Mouse (Mus musculus) urinary bladder, adult 2 months (tissue): ENCODE results near the gene Olfr628. TPM values are rescaled to one million over a fixed set of nuclear protein-coding genes. Genes with fewer than 3 reads are reported as not detected.
"Not testable (repeated sequence)": the region's sequence is repeated elsewhere in the genome, so short reads cannot be mapped to it uniquely, and the experiment has no call there.

Experiments
- DNase-seq: peaks from one replicate; pipeline ENCODE4 v3.0.0; 2022; ENCODE audit warnings: low spot score
- polyA plus RNA-seq: library from polyadenylated mRNA; depleted of rRNA; stranded (reverse); fragments of >200 nt; gene quantifications from 2 replicates; pipeline ENCODE4 v1.2.3, GENCODE M21; 2012; rRNA removed

The Olfr628 gene
- not detected in 2 replicates for polyA plus RNA-seq

DNA sequence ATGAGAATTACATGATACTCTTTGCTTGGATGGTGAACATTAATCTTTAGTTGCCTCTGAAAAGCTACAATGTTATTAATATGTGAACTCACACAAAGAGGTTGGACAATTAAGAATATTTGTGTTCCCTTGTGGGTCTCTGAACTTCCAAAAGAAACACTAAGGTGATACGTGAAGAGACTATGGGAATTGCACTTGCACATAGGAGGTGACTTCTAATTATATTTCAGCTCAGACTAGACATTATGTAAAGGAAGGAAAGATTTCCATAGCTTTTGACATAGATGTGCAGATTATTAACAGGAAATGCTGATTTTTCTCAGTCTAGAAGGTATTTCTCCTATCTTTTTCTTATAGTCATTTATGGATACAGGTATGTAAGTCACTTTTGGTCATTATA, at the start of gene Olfr628:
Olfr628 (plus strand) TSS at position 301 of the 400 bp plus-strand sequence.
- no peak for DNase-seq

DNA sequence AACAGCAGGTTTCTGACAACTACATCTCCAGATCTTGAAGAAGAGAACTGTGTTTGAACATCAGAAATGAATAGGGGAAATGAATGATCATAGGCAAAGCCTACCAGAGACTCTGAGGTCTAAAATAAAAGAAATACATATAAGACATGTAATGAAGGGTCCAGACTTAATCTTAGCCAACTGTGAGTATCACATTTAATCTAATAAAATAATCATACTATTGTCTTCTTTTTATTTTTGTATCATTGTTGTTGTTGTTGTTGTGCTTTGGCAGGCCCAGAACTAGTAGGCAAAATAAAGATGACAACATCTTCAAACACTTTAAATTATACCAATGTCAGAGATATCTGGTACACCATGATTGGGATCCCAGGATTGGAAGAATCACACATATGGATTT, 47.8 kb upstream of the Olfr628 start, which contains the start of gene Olfr625-ps1:
Olfr625-ps1 (plus strand) TSS at position 301 of the 400 bp plus-strand sequence.
- no peak for DNase-seq

DNA sequence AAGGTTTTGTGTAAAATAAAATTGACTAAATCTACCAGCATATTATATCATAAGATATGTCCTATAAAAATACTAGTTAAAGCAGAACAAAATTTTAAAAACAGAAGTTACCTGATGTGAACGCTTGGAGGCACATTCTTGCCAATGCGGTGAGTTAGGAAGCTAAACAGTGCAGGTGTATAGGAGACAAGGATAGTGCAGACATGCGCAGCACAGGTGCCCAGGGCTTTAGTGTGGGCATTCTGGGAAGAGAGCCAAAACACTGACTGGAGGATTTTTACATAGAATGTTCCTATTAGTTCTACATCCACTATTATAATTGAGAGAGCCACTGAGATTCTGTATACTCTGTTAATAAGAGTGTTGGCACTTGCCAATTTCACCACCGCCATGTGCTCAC, 30.7 kb upstream of the Olfr628 start:
- DNase-seq: no peak

DNA sequence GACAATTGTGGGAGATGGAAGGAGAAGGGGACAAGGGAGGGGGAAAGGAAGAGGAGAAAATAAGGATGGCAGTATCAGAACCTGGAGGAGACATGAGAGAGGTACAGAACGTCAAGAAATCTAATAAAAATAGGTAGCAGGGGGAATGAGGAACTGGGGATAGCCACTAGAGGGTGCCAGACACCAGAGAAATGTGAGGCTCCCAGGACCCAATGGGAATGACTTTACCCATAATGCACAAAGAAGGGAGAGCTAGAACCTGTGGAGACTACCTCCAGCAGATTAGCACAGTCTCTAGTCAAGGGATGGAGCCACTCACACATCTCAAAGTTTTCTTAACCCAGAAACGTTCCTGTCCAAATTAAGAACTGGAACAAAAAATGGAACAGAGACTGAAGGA, 18.1 kb upstream of the Olfr628 start:
- DNase-seq: no peak

DNA sequence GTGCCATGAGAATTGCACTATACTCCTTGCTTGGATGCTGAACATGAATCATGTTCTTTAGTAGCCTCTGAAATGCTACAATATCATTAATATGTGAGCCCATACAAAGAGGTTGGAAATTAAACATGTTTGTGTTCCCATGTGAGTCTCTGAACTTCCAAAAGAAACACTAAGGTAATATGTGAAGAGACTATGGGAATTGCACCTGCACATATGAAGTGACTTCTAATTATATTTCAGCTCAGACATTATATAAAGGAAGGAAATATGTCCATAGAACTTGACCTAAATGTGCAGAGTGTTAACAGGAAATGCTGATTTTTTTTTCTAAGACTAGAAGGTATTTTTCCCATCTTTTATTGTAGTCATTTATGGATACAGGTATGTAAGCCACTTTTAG, 15.8 kb upstream of the Olfr628 start, which contains the start of gene Olfr243:
Olfr243 (plus strand) TSS at position 301 of the 400 bp plus-strand sequence.
- no peak for DNase-seq

DNA sequence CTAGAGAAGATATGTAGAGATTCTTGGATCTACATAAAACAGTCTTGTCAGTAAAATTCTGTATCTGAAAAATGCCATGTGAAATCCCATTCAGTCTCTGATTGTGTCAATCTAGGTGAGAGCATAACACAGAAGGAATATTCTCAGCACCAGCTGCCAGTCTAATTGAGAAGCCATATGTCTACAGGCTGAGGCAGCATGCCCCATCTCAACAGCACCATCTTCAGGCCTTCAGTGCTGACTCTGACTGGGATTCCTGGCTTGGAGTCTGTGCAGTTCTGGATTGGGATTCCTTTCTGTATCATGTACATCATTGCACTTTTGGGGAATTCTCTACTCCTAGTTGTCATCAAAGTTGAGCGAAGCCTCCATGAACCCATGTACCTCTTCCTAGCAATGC, 13.8 kb upstream of the Olfr628 start:
- not testable (repeated sequence) for DNase-seq

DNA sequence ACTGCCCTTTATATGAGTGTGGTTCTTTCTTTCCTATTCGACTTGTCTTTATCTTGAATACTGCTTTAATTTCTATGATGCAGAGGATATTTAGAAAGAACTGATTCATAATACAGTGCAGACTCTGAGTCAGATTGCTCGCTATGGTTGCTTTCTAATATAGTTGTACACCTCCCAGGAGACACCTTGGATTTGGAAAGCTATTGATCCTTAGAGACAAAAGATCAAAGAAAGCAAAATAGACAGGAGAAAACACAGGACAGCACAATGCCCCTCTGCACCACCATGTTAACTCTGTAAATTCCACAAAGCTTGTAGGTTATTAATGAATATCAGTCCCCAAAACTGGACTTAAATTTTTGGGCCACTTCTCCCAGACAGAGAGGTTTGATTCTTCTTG, 14.7 kb downstream of the Olfr628 start, which contains the start of gene Olfr629:
Olfr629 (minus strand) TSS at position 101 of the 400 bp plus-strand sequence.
- DNase-seq: no peak

DNA sequence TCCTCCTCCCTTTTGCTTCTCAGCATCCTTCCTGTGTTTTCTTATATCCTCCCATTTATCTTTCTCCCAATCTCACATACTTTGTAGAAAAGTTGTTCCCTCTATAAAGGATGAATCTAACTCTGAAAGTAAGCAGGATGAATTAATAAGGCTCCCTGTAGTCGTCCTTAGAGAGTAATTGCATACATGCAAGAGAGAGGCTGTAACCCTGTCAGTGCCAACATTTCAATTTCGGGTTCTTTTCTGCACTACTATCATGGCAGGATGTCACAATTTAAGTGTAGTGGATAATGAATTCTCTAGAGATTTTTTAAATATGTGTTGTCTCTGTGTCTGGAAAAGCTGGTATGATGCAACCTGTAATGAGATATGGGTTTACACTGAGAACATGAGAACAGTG, 27.1 kb downstream of the Olfr628 start, which contains the start of gene Olfr630:
Olfr630 (minus strand) TSS at position 101 of the 400 bp plus-strand sequence.
- DNase-seq: no peak

DNA sequence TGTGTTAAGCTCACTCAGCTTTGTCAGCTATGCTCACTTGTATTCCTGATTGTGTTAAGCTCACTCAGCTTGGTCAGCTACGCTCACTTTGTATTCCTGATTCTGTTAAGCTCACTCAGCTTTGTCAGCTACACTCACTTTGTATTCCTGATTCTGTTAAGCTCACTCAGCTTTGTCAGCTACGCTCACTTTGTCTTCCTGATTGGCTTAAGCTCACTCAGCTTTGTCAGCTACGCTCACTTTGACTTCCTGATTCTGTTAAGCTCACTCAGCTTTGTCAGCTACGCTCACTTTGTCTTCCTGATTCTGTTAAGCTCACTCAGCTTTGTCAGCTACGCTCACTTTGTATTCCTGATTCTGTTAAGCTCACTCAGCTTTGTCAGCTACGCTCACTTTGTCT, 32.0 kb downstream of the Olfr628 start:
- not testable (repeated sequence) for DNase-seq

DNA sequence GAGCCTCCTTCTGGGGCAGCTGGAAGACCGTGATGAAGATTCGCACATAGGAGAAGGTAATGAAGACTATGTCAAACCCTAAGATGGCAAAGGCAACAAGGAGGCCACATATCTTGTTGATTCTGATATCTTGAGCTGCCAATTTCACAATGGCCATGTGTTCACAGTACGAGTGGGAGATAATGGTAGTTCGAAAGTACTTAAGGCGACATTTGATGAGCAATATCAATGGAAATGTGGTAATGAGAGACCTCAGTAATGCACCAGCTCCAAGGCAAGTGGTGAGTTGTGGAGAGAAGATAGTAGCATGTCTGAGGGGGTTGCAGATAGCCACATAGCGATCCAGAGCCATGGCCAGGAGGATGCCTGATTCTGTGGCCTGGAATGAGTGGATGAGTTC, 37.5 kb downstream of the Olfr628 start:
- not testable (repeated sequence) for DNase-seq

DNA sequence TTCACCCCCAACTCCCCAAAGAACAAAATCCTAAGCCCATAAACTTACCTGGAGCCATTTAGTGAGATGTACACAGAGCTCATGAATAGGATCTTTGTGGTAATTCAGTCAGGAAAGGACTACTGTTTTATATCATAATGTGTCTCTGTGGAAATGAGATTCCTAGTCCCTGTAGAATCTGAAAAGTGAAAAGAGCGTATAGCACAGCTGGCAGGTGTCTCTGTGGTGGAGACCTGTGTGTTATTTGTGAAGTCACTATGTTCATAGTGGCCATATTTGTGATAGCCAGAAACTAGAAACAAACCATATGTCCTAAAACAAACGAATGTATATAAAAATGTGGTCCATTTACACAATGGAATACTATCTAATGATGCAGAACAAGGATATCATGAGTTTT, 41.3 kb downstream of the Olfr628 start, which contains the start of gene Olfr69:
Olfr69 (minus strand) TSS at position 101 of the 400 bp plus-strand sequence.
- DNase-seq: no peak

DNA sequence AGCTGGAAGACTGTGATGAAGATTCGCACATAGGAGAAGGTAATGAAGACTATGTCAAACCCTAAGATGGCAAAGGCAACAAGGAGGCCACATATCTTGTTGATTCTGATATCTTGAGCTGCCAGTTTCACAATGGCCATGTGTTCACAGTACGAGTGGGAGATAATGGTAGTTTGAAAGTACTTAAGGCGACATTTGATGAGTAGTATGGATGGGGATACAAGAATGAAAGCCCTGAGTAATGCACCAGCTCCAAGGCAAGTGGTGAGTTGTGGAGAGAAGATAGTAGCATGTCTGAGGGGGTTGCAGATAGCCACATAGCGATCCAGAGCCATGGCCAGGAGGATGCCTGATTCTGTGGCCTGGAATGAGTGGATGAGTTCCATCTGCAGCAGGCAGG, 47.5 kb downstream of the Olfr628 start:
- not testable (repeated sequence) for DNase-seq

DNA sequence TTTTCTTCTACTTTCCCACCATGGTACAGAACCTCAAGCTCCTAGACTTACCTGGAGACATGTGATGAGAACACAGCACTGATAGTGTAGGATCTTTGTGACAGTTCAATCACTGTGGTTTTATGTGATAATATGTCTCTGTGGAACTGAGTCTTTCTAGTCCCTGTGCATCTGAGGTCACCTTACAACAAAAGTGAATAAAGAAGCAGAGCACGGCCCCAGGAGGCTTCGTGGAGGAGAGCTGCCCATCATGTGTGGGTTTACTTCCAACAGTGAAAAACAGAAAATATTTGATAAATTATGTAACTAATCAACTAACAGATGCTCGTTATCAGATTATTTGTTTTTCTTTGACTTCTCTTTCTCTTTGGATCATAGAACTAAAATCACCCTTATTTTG, 49.4 kb downstream of the Olfr628 start, which contains the start of gene Olfr68:
Olfr68 (minus strand) TSS at position 101 of the 400 bp plus-strand sequence.
- DNase-seq: no peak

Other genes with a start within 250 kb of the Olfr628 start
- gene Olfr609, start 232.3 kb upstream of the Olfr628 start, polyA plus RNA-seq: not detected in 2 replicates
- gene Olfr610, start 218.3 kb upstream of the Olfr628 start, polyA plus RNA-seq: not detected in 2 replicates
- not detected in 2 replicates for gene Olfr611, start 209.5 kb upstream of the Olfr628 start, polyA plus RNA-seq
- not detected in 2 replicates for gene Olfr612, start 187.7 kb upstream of the Olfr628 start, polyA plus RNA-seq
- gene Olfr613, start 182.3 kb upstream of the Olfr628 start, polyA plus RNA-seq: not detected in 2 replicates
- not detected in 2 replicates for gene Olfr615, start 174.3 kb upstream of the Olfr628 start, polyA plus RNA-seq
- not detected in 2 replicates for gene Olfr616, start 161.2 kb upstream of the Olfr628 start, polyA plus RNA-seq
- not detected in 2 replicates for gene Olfr617, start 157.3 kb upstream of the Olfr628 start, polyA plus RNA-seq
- not detected in 2 replicates for gene Olfr618, start 140.3 kb upstream of the Olfr628 start, polyA plus RNA-seq
- gene Olfr619, start 129.8 kb upstream of the Olfr628 start, polyA plus RNA-seq: not detected in 2 replicates
- gene Olfr620, start 117.8 kb upstream of the Olfr628 start, polyA plus RNA-seq: not detected in 2 replicates
- gene Olfr622, start 87.7 kb upstream of the Olfr628 start, polyA plus RNA-seq: not detected in 2 replicates
- gene Olfr623, start 66.7 kb upstream of the Olfr628 start, polyA plus RNA-seq: not detected in 2 replicates
- 0.01 and 0.03 TPM in 2 replicates for gene Olfr624, start 59.2 kb upstream of the Olfr628 start, polyA plus RNA-seq
- not detected in 2 replicates for gene Olfr625-ps1, start 47.7 kb upstream of the Olfr628 start, polyA plus RNA-seq
- gene Olfr243, start 15.7 kb upstream of the Olfr628 start, polyA plus RNA-seq: not detected in 2 replicates
- gene Olfr629, start 14.6 kb downstream of the Olfr628 start, polyA plus RNA-seq: not detected in 2 replicates
- not detected in 2 replicates for gene Olfr630, start 27.0 kb downstream of the Olfr628 start, polyA plus RNA-seq
- gene Olfr69, start 41.2 kb downstream of the Olfr628 start, polyA plus RNA-seq: not detected in 2 replicates
- gene Olfr68, start 49.3 kb downstream of the Olfr628 start, polyA plus RNA-seq: not detected in 2 replicates
- gene Olfr67, start 61.4 kb downstream of the Olfr628 start, polyA plus RNA-seq: not detected in 2 replicates
- gene Hbb-bt, start 83.6 kb downstream of the Olfr628 start, polyA plus RNA-seq: 33.8 and 35.3 TPM in 2 replicates
- 257 and 296 TPM in 2 replicates for gene Hbb-bs, start 97.7 kb downstream of the Olfr628 start, polyA plus RNA-seq
- not detected in 2 replicates for gene Hbb-bh2, start 110.1 kb downstream of the Olfr628 start, polyA plus RNA-seq
- 0.15 and 0.18 TPM in 2 replicates for gene Hbb-bh1, start 112.8 kb downstream of the Olfr628 start, polyA plus RNA-seq
- gene Hbb-y, start 122.8 kb downstream of the Olfr628 start, polyA plus RNA-seq: 0.29 and 0.55 TPM in 2 replicates
- gene Olfr66, start 155.9 kb downstream of the Olfr628 start, polyA plus RNA-seq: not detected in 2 replicates
- gene Olfr64, start 164.1 kb downstream of the Olfr628 start, polyA plus RNA-seq: not detected in 2 replicates
- not detected in 2 replicates for gene Olfr65, start 173.1 kb downstream of the Olfr628 start, polyA plus RNA-seq
- gene Olfr631, start 198.5 kb downstream of the Olfr628 start, polyA plus RNA-seq: not detected in 2 replicates
- gene Olfr632, start 204.0 kb downstream of the Olfr628 start, polyA plus RNA-seq: not detected in 2 replicates
- gene Olfr633, start 214.1 kb downstream of the Olfr628 start, polyA plus RNA-seq: not detected in 2 replicates
- gene Olfr635, start 240.8 kb downstream of the Olfr628 start, polyA plus RNA-seq: not detected in 2 replicates